Mouse (Mus musculus) gastrocnemius, postnatal 14 days (tissue): Measurements from ENCODE around the gene Zmynd8. TPM values are rescaled to one million over a fixed set of nuclear protein-coding genes. Genes with fewer than 3 reads are reported as not detected.

Experiments
- DNase-seq: peaks from one replicate; pipeline ENCODE4 v3.0.0; 2021; ENCODE audit warnings: mixed read lengths
- intact Hi-C: fragments of 180-260 bp; cut with DNase I; formaldehyde crosslinking; loops from one replicate; pipeline ENCODE4 v1.15.1; 2025; ENCODE audit warnings: low total_unique reads
- total RNA-seq, 2 experiments: library from RNA; stranded (reverse); gene quantifications; 2 replicates each; pipeline ENCODE4 v1.2.3; 2021

Zmynd8 gene
- total RNA-seq, 2 experiments from 2014 or later: 20.7 to 22.0 TPM

DNA sequence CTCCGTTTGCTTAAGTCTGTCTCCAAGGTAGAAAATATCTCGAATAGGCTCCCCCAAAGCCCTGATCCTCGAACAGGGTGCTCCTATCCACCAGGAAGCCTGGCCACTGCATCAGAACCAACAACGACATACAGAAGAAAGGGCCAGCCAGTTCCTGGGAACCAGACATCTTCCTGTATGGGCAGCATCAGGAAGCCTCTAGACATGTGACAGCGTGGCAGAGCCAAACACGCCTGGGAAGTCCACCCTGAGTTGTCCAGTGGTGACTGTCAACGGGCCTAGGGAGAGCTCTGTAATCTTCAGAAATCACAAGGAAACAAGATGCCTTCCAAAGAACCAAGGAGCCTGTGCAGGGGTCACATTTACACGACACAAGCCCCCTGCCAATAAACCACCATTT lies 52.0 kb downstream of the Zmynd8 start:
- no peak for DNase-seq
- intact Hi-C loops: no loop called here

DNA sequence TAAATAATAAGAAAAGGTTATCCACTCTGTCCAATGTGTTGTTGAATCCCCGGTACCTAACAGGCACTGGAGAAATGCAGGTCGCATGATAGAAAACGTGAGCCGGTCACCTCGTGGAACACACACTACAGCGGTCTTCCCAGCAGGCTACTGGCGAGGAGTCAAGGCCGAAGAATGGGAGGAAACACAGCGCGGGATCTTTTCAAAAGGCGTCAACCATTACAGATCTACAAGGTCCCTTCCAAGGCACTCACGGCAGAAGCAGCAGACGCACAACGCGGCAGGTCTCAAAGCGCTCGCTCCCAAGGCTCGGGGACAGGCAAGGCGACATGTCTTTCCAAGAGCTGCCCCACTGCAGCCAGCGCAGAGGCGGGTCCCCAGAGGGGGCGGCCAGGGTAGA lies 53.3 kb downstream of the Zmynd8 start:
- intact Hi-C loops: no loop called here
- no peak for DNase-seq

DNA sequence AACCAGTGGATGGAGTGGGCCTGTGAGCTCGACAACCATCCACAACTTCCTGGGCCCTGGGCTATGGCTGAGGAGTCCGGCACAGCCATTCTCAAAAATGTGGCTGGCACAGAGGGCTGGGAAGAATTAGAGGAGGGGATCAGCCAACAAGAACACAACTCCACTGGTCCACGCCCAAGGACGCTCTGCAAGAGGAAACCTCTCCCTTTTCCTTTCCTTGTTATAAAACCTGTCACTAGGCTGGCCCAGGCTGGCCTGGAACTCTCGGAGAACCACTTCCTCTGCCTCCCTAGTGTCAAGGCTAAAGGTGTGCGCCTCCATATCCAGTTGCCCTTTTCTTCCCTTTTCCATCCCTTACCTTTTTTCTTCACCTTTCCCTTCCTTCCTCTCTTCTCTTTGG lies 55.5 kb downstream of the Zmynd8 start:
- intact Hi-C loops: no loop called here

DNA sequence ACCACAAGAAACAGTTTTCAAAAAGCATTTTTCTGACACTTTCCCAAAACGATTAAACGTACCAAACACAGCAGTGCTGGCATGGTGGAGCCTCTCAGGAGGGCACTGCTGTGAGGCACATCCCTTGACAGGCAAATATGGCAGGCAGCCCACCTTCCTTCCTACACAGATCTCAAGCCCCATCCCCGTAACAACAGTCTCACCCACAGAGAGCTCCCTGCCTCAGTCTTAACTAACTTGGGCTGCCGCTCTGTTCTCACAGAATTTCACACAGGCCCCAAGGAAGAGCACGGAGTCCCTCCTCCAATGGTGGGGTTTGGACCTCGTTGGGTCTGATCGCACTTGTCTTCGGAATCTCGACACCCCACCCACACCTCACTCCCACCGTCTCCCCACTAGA lies 56.6 kb downstream of the Zmynd8 start:
- intact Hi-C loops: no loop called here
- no peak for DNase-seq

More for the DNA sequence above, 55.5 kb downstream of the Zmynd8 start:
- no peak for DNase-seq

DNA sequence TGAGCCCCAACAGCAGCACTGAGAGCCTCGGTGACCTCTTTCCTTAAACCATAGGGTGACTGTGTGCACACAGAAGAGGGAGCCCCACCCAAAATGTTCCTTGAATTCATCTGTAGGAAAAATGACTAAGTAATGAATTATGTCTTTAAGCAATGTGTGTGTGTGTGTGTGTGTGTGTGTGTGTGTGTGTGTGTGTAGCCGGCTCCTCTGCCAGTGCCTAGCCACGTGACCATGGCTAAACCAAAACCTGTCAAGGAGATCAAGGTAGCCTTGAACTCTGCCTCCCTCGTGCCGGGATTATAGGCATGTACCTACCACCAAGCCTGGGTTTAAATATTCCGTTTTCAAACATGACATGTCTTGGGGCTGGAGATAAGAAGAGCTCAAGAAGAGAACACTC lies 57.0 kb downstream of the Zmynd8 start:
- intact Hi-C loops: no loop called here
- DNase-seq: no peak

DNA sequence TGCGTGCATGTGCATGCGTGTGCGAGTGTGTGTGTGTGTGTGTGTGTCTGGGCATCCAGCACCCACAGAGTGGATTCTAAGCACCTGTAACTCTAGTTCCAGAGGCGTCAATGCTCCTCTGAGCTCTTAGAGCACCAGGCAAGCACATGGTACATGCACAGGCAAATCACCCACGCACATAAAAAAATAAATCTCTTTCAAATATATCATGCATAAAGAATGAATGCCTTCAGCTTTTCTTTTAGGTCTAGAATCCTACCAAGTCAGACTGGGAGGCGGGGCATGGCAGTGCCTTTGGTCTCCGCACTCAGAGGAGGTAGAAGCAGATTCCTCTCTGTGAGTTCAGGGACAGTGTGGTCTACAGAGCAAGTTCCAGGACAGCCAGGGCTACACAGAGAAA lies 58.0 kb downstream of the Zmynd8 start:
- intact Hi-C loops: no loop called here
- no peak for DNase-seq

DNA sequence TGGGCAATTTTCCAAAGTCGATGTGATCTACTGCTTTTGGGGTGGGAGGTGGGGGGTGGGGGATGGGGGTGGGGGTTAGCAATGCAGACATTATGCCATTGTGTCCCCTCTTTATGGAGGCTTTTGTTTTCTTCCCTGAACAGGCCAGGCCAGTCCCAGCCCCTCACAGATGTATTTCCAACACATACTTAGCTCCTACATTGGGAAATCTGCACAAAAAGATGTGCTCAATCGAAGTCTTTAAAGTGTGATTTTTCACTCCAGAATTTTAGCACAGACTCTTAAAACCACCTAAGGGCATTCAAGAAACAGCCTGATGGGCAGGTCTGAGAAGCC lies 59.5 kb downstream of the Zmynd8 start:
- no peak for DNase-seq
- intact Hi-C loops: no loop called here

DNA sequence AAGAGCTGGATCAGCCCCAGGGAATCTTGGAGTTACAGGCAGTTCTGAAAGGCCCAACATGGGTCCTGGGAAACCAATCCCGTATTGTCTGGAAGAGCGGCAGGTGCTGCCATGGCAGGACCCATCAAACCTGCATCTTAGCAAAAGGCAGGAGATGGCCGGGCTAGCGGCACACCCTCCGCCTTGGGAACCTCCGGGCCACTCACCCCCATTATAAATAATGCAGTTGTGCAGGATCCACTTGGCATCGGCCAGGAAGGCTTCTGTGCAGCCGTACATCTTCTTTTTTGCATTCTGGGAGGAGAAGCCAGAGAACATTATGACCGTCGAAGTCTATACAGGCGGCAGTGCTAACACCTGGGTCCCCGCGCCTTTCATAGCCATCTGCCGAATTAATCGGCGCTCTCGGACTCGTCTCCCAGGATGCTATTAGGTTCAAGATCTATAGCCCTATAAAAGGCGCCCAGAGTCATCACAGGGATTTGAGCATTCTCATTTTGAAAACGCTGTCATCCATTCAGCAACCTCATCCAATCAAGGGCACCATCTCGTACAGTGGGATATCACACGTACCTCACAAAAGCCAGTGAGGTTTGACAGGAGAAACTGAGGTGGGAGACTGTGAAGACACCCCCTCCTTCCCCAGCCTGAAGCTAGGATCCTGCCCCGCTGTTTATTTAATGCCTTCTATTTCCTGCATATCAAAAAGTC lies 60.1 kb downstream of the Zmynd8 start:
- intact Hi-C loops: no loop called here
- DNase-seq: no peak

DNA sequence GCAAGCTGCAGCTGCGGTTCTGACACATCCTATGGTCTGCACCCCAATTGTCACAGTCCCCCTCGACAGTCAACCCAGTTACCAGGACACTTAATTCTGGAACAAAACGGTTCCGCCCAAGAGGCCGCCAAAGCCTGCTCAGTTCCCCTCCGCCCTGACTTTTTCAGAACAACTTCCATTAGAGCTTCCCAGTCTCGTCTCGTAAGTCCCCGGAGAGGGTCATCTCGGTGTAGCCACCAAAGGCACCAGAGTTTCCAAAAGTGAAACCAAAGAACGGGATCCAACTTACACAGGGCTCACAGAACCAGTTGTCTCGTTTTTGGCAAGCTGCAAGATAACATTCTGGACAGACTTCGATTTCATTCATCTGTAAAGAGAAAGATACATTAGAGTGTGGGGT lies 64.2 kb downstream of the Zmynd8 start:
- intact Hi-C loops: no loop called here
- DNase-seq: no peak

DNA sequence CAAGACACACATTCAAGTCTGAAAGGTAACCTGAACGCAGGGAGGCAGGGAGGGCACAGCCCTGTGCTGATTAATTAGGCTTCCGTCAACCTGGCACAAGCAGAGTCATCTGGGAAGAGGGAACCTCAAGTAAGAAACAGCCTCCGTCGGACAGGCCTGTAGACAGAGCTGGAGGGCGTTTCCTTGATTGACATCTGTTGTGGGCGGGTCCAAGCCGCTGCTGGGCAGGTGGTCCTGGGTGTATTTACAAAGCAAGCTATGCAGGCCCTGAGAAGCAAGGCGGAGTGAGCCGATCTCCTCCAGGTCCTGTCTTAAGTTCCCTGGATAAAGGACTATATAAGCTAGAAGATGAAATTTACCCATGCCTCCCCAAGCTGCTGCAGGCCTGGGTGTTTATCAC lies 65.3 kb downstream of the Zmynd8 start:
- intact Hi-C loops: no loop called here
- no peak for DNase-seq

DNA sequence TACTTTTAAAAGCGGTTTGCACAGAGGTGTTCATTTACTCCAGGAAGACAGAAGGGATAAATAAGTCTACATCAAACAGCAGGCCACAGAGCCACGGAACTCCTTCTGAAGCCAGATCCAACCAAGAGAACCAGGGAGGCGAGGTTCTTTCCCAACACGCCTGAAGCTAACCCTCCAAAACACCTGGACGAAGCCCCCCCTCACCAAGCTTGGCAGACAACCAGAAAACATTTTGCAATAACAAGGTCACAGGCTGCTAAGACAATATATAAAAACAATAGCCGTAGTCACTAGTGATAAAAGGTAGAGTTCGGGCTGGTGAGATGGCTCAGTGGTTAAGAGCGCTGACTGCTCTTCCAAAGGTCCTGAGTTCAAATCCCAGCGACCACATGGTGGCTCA lies 66.1 kb downstream of the Zmynd8 start:
- intact Hi-C loops: no loop called here
- no peak for DNase-seq

DNA sequence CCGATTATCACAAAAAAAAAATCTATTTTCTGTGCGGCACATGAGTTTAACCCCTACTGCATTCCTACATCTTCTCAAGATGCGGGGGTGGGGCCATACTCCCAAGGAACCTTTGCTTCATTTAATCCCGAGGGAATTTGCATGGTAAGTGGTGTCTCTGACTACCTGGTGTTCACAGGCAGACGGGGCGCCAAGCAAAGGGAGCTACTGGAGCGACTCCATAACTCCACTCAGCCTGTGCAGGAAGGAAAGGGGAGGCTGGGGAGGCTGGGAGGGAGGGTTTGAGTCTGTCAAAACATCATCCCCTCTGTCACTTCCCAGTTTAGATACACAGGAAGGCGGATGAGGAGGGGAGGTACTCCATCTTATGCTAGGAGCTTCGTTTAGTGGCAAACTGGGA lies 66.5 kb downstream of the Zmynd8 start:
- intact Hi-C loops: no loop called here

DNA sequence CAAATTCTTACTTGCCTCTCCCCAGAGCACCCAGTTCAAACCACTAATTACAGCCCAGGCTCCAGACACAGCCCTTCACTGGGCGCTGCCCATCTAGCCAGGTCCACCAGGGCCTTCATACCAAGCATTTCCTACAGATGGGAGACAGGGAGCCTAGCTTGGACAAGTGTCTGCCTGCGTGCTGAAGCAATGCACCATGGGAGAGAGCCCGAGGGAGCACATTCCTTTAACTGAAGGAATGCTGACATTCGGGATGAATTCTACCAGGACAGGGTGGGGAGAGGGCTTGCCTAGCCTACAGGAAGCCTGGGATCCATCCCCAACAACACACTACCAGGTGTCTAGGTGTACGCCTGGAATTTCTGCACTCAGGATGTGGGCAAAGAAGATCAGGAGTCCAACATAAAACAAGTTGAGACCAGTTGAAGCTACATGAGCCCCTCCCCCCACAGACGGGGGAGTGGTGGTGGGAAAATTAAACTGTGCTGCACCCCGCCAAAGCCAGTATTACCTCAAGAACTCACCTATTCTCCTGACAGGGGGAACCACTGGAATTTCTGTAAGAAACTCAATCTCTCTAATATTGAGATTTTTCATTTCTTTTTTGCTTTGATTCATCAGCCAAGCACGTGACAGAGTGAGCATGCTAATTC lies 67.1 kb downstream of the Zmynd8 start:
- DNase-seq: no peak
- intact Hi-C loops: no loop called here

More for the DNA sequence above, 66.5 kb downstream of the Zmynd8 start:
- no peak for DNase-seq

DNA sequence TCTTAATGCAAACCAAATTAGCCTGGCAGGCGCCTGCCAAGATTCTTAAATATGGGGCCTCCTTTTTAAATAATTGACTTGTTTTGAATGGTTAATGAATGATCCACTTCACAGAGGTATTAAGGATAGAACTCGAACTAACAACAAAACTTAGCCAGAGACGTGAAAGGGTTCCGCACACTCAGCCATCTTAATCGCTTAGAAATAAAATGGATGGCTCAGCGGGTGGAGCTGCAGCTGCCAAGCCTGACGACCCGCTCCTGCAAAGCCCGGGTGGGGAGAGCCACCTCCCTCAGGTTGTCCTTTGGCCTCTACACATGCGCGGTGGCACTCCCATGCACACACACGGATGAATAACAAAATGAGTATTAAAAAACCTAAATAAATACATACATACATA lies 70.0 kb downstream of the Zmynd8 start:
- intact Hi-C loops: no loop called here
- no peak for DNase-seq

DNA sequence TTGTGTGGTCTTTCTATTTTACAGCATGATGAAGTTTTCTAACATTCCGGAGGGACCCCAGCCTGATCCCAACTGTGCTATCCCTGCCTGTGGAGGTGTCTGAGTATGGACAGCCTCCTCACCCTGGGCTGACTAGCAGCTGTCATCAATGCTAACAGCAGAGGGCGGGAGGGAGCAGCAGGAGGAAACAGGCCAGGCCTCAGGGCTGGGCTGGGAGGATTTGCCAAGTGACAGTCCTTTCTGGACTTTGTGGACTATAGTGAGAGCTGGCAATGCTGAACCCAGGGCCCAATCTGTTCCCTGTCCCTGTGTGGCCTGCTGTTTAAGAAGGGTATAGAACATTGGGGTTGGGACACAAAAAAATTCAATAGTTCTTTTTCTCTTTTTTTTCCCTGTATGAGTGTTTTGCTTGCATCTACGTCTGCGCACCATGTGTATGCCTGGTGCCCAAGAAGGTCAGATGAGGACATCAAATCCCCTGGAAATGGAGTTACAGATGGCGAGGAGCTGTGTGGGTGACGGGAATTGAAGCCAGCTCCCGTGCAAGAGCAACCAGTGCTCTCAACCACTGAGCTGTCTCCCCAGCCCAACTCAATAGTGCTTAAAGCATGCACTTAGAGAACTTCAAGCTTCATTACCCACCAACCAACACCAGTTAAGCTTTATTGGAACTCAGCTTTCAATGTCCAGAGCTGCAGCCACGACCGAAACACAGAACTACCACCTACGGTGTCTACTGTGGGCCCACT lies 72.7 kb downstream of the Zmynd8 start:
- intact Hi-C loops: no loop called here
- peak; percentile 86 for DNase-seq

DNA sequence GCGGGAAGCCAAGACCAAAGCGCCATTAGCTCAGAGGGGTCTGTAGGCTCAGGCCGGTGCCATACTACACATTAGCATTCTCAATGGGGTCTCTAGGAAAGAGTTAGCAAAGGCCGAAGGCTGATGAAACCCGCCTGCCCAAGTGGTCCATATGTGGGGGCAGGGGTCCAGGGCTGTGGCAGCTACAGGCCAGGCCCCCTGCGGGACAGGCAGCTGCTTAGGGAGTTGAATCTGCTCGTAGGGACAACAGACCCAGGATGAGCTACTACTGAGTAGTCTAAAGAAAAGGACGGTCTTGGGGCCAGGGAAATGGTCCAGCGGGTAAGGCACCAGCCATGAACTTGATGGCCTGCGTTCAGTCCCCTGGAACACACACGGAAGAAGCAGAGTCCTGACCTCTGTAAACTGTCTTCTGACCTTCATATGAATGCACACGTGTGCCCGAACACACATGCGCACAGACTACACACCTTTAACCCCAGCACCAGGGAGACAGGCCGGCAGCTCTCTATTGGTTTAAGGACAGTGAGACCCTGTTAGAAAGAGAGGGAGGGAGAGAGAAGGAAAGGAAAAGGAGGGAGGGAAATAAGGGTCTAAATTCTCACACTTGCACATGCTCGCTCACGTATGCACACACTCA lies 73.4 kb downstream of the Zmynd8 start:
- DNase-seq: no peak
- intact Hi-C loops: no loop called here

DNA sequence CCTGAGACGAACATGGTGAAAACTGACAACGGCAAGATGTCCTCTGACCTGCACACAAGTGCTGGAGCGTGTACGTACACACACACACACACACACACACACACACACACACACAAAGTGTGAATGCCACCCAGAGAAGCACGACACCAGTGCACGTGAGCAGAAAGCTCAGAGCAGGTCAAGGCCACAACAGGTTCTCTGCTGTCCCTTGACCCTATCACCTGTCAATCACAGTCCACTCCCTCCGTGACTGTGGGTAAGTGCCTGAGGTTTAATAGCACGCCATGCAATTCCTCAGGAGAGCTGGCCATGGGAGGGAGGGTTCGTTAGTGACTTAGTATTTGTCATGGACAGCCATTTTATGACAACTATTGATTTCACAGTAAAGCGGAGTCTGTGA lies 74.0 kb downstream of the Zmynd8 start:
- intact Hi-C loops: no loop called here
- no peak for DNase-seq

DNA sequence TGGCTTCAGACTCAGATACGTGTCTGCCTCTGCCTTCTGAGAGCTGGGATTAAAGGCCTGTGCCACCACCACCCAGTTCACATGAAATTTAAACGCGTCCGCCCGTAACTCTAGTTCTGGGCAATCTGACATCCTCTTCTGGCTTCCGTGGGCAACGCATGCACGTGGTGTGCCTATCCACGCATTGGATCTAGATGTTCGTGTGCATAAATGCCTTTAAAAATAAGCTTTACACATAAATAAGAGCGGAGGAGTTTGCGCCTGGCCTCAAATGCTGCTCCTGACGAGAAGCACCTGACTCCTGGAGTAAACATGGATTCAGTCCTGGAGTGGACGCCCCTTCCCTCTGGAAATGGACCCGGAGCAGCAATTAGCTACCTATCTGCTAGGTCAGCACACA lies 76.3 kb downstream of the Zmynd8 start:
- intact Hi-C loops: no loop called here
- DNase-seq: no peak

DNA sequence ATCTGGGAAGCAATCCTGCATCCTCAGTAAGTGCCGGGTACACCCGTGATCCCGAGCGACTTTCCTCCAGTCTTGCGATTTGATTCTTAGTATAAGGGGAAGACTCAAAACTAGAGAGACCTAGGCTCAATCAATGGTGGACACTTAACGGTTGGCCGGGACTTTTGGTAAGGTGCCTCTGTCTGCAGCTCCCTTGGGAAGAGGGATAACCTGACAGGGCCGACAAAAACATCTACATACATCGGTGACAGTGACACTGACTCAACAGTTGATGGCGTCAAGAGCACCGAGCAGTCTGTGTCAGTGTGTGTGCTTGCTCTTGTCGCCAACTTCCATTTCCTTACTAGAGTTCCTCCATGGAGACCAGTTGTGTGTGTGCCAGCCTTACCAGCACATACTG lies 77.1 kb downstream of the Zmynd8 start:
- intact Hi-C loops: loop anchor here (2.0 kb wide), 1 partner anchor 91 kb away; no protein-coding TSS in a partner anchor
- DNase-seq: no peak

DNA sequence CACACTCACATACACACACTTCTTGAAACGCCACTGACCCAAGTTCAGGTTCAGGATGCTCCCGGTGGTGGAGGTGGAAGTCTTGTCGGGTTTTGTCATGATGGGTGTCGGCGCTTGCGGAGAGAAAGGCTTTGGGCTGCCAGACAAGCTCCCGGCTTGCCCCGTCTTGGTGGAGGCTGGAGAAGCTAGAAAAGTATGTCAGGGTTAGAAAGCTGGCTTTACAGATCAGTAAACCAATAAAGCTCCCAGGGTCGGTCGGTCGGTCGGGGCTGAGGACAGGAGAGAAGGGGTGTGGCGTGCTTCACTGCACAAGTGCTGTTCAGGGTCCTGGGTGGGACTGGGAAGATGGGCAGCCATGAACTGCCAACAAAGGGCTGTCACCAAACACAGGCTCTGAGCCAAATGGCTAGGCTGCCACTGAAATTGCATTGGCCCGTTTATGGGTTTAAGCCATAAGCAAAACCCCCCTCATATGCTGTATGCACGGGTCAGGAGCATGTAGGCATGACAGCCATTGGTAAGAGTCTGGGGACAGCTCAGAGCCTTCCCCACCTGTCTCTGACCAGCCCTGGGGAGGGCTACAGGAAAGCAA lies 78.2 kb downstream of the Zmynd8 start:
- DNase-seq: no peak
- intact Hi-C loops: loop anchor here (2.0 kb wide), 1 partner anchor 92 kb away; no protein-coding TSS in a partner anchor
